Mouse (Mus musculus) ES-E14 (cell line): ENCODE measurements around the gene Arnt2. TPM values are rescaled to one million over a fixed set of nuclear protein-coding genes. Genes with fewer than 3 reads are reported as not detected.

Experiments used
- DNase-seq: peaks from one replicate; pipeline ENCODE4 v3.0.0-alpha.2; 2013; ENCODE audit warnings: low read depth, low spot score
- H3K27ac ChIP-seq: 2 replicates; pipeline ENCODE4 v1.5.1; 2012; ENCODE audit warnings: low read depth, mild to moderate bottlenecking, low read length, moderate library complexity, mixed read lengths; ENCODE audit not compliant: poor library complexity, insufficient read depth, severe bottlenecking
- H3K36me3 ChIP-seq: 2 replicates; pipeline ENCODE4 v1.6.1; 2012; ENCODE audit warnings: mild to moderate bottlenecking, low read length, moderate library complexity, mixed read lengths; ENCODE audit not compliant: control insufficient read depth, poor library complexity, insufficient read depth, severe bottlenecking
- H3K4me1 ChIP-seq, 2 experiments: fragments of 150-350 bp in 1 of 2; sonication (generic) in 1 of 2; 2 replicates each; pipeline ENCODE4 v1.6.1; 2012; ENCODE audit warnings: low read length in 2 of 2, mild to moderate bottlenecking in 1 of 2, mixed read lengths in 1 of 2; ENCODE audit not compliant: control insufficient read depth in 2 of 2, insufficient read depth in 2 of 2, poor library complexity in 1 of 2
- H3K4me3 ChIP-seq, 2 experiments: fragments of 150-350 bp in 1 of 2; sonication (generic) in 1 of 2; 2 replicates each; pipeline ENCODE4 v1.5.1; 2012; ENCODE audit warnings: low read length in 2 of 2, low read depth in 1 of 2, mild to moderate bottlenecking in 1 of 2, mixed read lengths in 1 of 2; ENCODE audit not compliant: insufficient read depth in 1 of 2, poor library complexity in 1 of 2, severe bottlenecking in 1 of 2
- H3K9ac ChIP-seq: 2 replicates; pipeline ENCODE4 v1.6.1; 2012; ENCODE audit warnings: low read depth, mild to moderate bottlenecking, low read length, mixed read lengths; ENCODE audit not compliant: poor library complexity, insufficient read depth, severe bottlenecking
- H3K9me3 ChIP-seq: fragments of 150-350 bp; sonication (generic); 2 replicates; pipeline ENCODE4 v1.6.1; 2012; ENCODE audit warnings: low read depth, mild to moderate bottlenecking, low read length; ENCODE audit not compliant: control insufficient read depth, insufficient read depth
- CHD2 ChIP-seq: IDR thresholded peaks from 2 replicates; pipeline ENCODE4 v1.6.1; 2014; ENCODE audit warnings: mild to moderate bottlenecking, low read depth, low read length, inconsistent platforms
- HCFC1 ChIP-seq: IDR thresholded peaks from 2 replicates; pipeline ENCODE4 v1.6.1; 2012; ENCODE audit warnings: low read length, inconsistent platforms, borderline replicate concordance; ENCODE audit not compliant: insufficient read depth
- MAFK ChIP-seq: IDR thresholded peaks from 2 replicates; pipeline ENCODE4 v1.6.1; 2014; ENCODE audit warnings: mild to moderate bottlenecking, low read depth, low read length, inconsistent platforms; ENCODE audit not compliant: insufficient read depth
- ZC3H11A ChIP-seq: IDR thresholded peaks from 2 replicates; pipeline ENCODE4 v1.6.1; 2012; ENCODE audit warnings: low read depth, mild to moderate bottlenecking, inconsistent platforms, low read length, borderline replicate concordance
- ZNF384 ChIP-seq: IDR thresholded peaks from 2 replicates; pipeline ENCODE4 v1.6.1; 2012; ENCODE audit warnings: low read depth, low read length, inconsistent platforms
- in situ Hi-C, 2 experiments: fragments of 600-800 bp; cut with MboI; formaldehyde crosslinking; loops; one replicate each; pipeline ENCODE4 v1.15.1; 2025; ENCODE audit warnings: low sequenced_read_pairs in 2 of 2, inconsistent platforms in 1 of 2; ENCODE audit not compliant: unreplicated experiment in 2 of 2
- total RNA-seq: library from RNA; depleted of rRNA; stranded (reverse); fragments of 300-350 nt; gene quantifications from 2 replicates; pipeline ENCODE4 v1.2.3, GENCODE M21; 2012

Gene Arnt2
- total RNA-seq, 1 experiment: 2.8 TPM

- H3K36me3 ChIP-seq: no peaks in the 10 kb centered on the region
- in situ Hi-C loops: no loop called here
- no peak overlapping the region for H3K4me3 ChIP-seq
- peaks cover 0 to 3% of the 10 kb centered on the region in 2 experiments; a peak in 1 of 4 replicates for H3K4me1 ChIP-seq
- H3K9ac ChIP-seq: no peak overlapping the region
- H3K9me3 ChIP-seq: no peaks in the 10 kb centered on the region
- TF ChIP-seq ZC3H11A (no peak), HCFC1 (no peak), MAFK (no peak), ZNF384 (no peak), CHD2 (no peak)
- H3K27ac ChIP-seq: no peak overlapping the region
- no peak for DNase-seq
These were observed 25.9 kb downstream of the Arnt2 start for GRCm38 (mm10) chr7:84384086-84384485.

GRCm38 (mm10) chr7:84382346-84382745 lies 27.6 kb downstream of the Arnt2 start:
- TF ChIP-seq HCFC1 (no peak), ZC3H11A (no peak), CHD2 (no peak), MAFK (no peak), ZNF384 (no peak)
- in situ Hi-C loops: no loop called here
- DNase-seq: no peak
- H3K36me3 ChIP-seq: no peaks in the 10 kb centered on the region
- no peak overlapping the region for H3K9ac ChIP-seq
- no peak overlapping the region for H3K27ac ChIP-seq
- H3K4me1 ChIP-seq: peaks cover 0 to 6% of the 10 kb centered on the region in 2 experiments; a peak in 1 of 4 replicates
- H3K9me3 ChIP-seq: no peaks in the 10 kb centered on the region
- no peak overlapping the region for H3K4me3 ChIP-seq

- in situ Hi-C loops: no loop called here
- H3K27ac ChIP-seq: no peak overlapping the region
- no peak overlapping the region for H3K4me3 ChIP-seq
- peaks cover 0 to 6% of the 10 kb centered on the region in 2 experiments; a peak in 1 of 4 replicates for H3K4me1 ChIP-seq
- TF ChIP-seq HCFC1 (no peak), ZC3H11A (no peak), CHD2 (no peak), MAFK (no peak), ZNF384 (no peak)
- no peaks in the 10 kb centered on the region for H3K36me3 ChIP-seq
- DNase-seq: no peak
- H3K9me3 ChIP-seq: no peaks in the 10 kb centered on the region
- no peak overlapping the region for H3K9ac ChIP-seq
These were observed 29.2 kb downstream of the Arnt2 start for GRCm38 (mm10) chr7:84380810-84381209.

- DNase-seq: no peak
- H3K9ac ChIP-seq: no peak overlapping the region
These were observed 32.6 kb downstream of the Arnt2 start for GRCm38 (mm10) chr7:84377330-84377729.

GRCm38 (mm10) chr7:84373691-84374090 lies 36.3 kb downstream of the Arnt2 start:
- no peak for TF ChIP-seq ZNF384
- TF ChIP-seq MAFK: no peak
- no peak for TF ChIP-seq HCFC1
- TF ChIP-seq ZC3H11A: no peak
- no peak for TF ChIP-seq CHD2
- H3K9me3 ChIP-seq: no peaks in the 10 kb centered on the region
- H3K27ac ChIP-seq: no peak overlapping the region
- no peak overlapping the region for H3K4me3 ChIP-seq
- in situ Hi-C loops: no loop called here
- no peaks in the 10 kb centered on the region for H3K36me3 ChIP-seq
- no peaks in the 10 kb centered on the region for H3K4me1 ChIP-seq
- H3K9ac ChIP-seq: no peak overlapping the region
- DNase-seq: no peak

More at GRCm38 (mm10) chr7:84377330-84377729, 32.6 kb downstream of the Arnt2 start:
- Histone ChIP-seq H3K4me1 (peaks cover 0 to 6% of the 10 kb centered on the region in 2 experiments; a peak in 1 of 4 replicates), H3K27ac (no peak overlapping the region), H3K36me3 (no peaks in the 10 kb centered on the region), H3K9me3 (no peaks in the 10 kb centered on the region), H3K4me3 (no peak overlapping the region)
- in situ Hi-C loops: no loop called here
- no peak for TF ChIP-seq CHD2
- no peak for TF ChIP-seq ZNF384
